Mouse (Mus musculus) retina, embryonic 14.5 days (tissue): ENCODE measurements around the gene Pip5kl1.
A peak's percentile ranks its signal among the peaks of the same experiment; 100 is the strongest.

Experiments
- DNase-seq: peaks from one replicate; pipeline ENCODE4 v3.0.0-alpha.2; 2015; ENCODE audit warnings: low spot score

The Pip5kl1 gene

GRCm38 (mm10) chr2:32585149-32585714 is 10.6 kb downstream of the Pip5kl1 start:
- DNase-seq, result no peak

- peak; percentile 96 for DNase-seq
Measured at GRCm38 (mm10) chr2:32586871-32587351, 12.3 kb downstream of the Pip5kl1 start, which contains the start of gene St6galnac4. TSS of gene St6galnac4 (plus strand) at chr2:32587095.

GRCm38 (mm10) chr2:32587731-32588321 is 13.2 kb downstream of the Pip5kl1 start:
- DNase-seq, result no peak

- no peak for DNase-seq
Measured at GRCm38 (mm10) chr2:32589213-32589795, 14.7 kb downstream of the Pip5kl1 start.

GRCm38 (mm10) chr2:32590224-32590623 is 15.6 kb downstream of the Pip5kl1 start:
- no peak for DNase-seq

- no peak for DNase-seq
Measured at GRCm38 (mm10) chr2:32591249-32591648, 16.7 kb downstream of the Pip5kl1 start.

GRCm38 (mm10) chr2:32596725-32597124 is 22.1 kb downstream of the Pip5kl1 start:
- DNase-seq, result no peak

- no peak for DNase-seq
Measured at GRCm38 (mm10) chr2:32597248-32597647, 22.7 kb downstream of the Pip5kl1 start.

- DNase-seq, result no peak
Measured at GRCm38 (mm10) chr2:32597699-32598098, 23.1 kb downstream of the Pip5kl1 start.

GRCm38 (mm10) chr2:32598506-32598905 is 23.9 kb downstream of the Pip5kl1 start:
- no peak for DNase-seq

GRCm38 (mm10) chr2:32599409-32599808 is 24.8 kb downstream of the Pip5kl1 start, which contains the start of gene St6galnac6:
TSS of gene St6galnac6 (plus strand) at chr2:32599709.
- no peak for DNase-seq

GRCm38 (mm10) chr2:32601417-32602065 is 26.9 kb downstream of the Pip5kl1 start:
- peak; percentile 61 for DNase-seq

GRCm38 (mm10) chr2:32602600-32603054 is 28.0 kb downstream of the Pip5kl1 start:
- peak; percentile 83 for DNase-seq

GRCm38 (mm10) chr2:32604631-32605030 is 30.0 kb downstream of the Pip5kl1 start:
- DNase-seq, result no peak

- DNase-seq, result peak; percentile 89
Measured at GRCm38 (mm10) chr2:32606161-32607142, 31.9 kb downstream of the Pip5kl1 start.

- peak; percentile 50 for DNase-seq
Measured at GRCm38 (mm10) chr2:32607262-32607947, 32.8 kb downstream of the Pip5kl1 start.

- DNase-seq, result peak; percentile 80
Measured at GRCm38 (mm10) chr2:32608141-32608777, 33.7 kb downstream of the Pip5kl1 start.

GRCm38 (mm10) chr2:32608778-32609435 is 34.3 kb downstream of the Pip5kl1 start:
- DNase-seq, result no peak

GRCm38 (mm10) chr2:32610610-32611229 is 36.1 kb downstream of the Pip5kl1 start:
- DNase-seq, result peak; percentile 72
